Mouse (Mus musculus) heart, postnatal 0 days (tissue): Measurements from ENCODE around the gene Mat2a.

Source experiments
- CTCF ChIP-seq: IDR thresholded peaks from 2 replicates; pipeline ENCODE4 v1.5.1; 2016; ENCODE audit warnings: antibody characterized with exemption, control low read depth, low read depth
- EP300 ChIP-seq: IDR thresholded peaks from 2 replicates; pipeline ENCODE4 v1.6.1; 2016; ENCODE audit warnings: antibody characterized with exemption, low read depth

GRCm38 (mm10) chr6:72388791-72389329, 50.5 kb downstream of the Mat2a start:
- TF ChIP-seq EP300 (no peak), CTCF (no peak)
